Mouse (Mus musculus): ENCODE results near the gene Copb1. TPM values are rescaled to one million over a fixed set of nuclear protein-coding genes. Genes with fewer than 3 reads are reported as not detected.

The Copb1 gene
- polyA plus RNA-seq (2015; fragmentation: Nextera tagmentation; extraction: Ambion mirVana), result 75.7 and 103 TPM in 2 replicates

GRCm38 (mm10) chr7:114253885-114254833, at the start of gene Copb1:
Gene Copb1 (minus strand): TSS chr7:114254711.

GRCm38 (mm10) chr7:114276005-114276752, 21.7 kb upstream of the Copb1 start, which contains the start of gene Psma1:
Gene Psma1 (minus strand): TSS chr7:114276118.

Other genes with a start within 250 kb of the Copb1 start
- 39.0 and 43.9 TPM in 2 replicates for gene Rras2, start 136.9 kb downstream of the Copb1 start, polyA plus RNA-seq (2015; fragmentation: Nextera tagmentation; extraction: Ambion mirVana)
- gene Psma1, start 21.4 kb upstream of the Copb1 start, polyA plus RNA-seq (2015; fragmentation: Nextera tagmentation; extraction: Ambion mirVana), result 391 and 397 TPM in 2 replicates
- gene Pde3b, start 160.6 kb upstream of the Copb1 start, polyA plus RNA-seq (2015; fragmentation: Nextera tagmentation; extraction: Ambion mirVana), result 2.2 and 2.4 TPM in 2 replicates